Mouse (Mus musculus) neural tube, embryonic 12.5 days (tissue): ENCODE results near the gene Cep41. TPM values are rescaled to one million over a fixed set of nuclear protein-coding genes. Genes with fewer than 3 reads are reported as not detected.

Source experiments
- ATAC-seq: fragments of 200-750 bp; cut with Nextera tagmentation; 2 replicates; pipeline ENCODE4 v1.8.0; 2017; ENCODE audit warnings: low read depth, mild to moderate bottlenecking, moderate TSS enrichment, moderate library complexity; ENCODE audit not compliant: low FRiP score
- H3K27ac ChIP-seq: fragments of 300-500 bp; sonication (generic); 2 replicates; pipeline ENCODE4 v1.5.1; 2016
- H3K27me3 ChIP-seq: fragments of 300-500 bp; sonication (generic); replicated peaks from 2 replicates; pipeline ENCODE4 v1.6.1; 2016; ENCODE audit warnings: mild to moderate bottlenecking
- H3K36me3 ChIP-seq: fragments of 300-500 bp; sonication (generic); 2 replicates; pipeline ENCODE4 v1.6.1; 2016; ENCODE audit warnings: mild to moderate bottlenecking
- H3K4me1 ChIP-seq: fragments of 300-500 bp; sonication (generic); 2 replicates; pipeline ENCODE4 v1.6.1; 2016
- H3K4me2 ChIP-seq: fragments of 300-500 bp; sonication (generic); replicated peaks from 2 replicates; pipeline ENCODE4 v1.6.1; 2016; ENCODE audit warnings: mild to moderate bottlenecking
- H3K4me3 ChIP-seq: fragments of 300-500 bp; sonication (generic); 2 replicates; pipeline ENCODE4 v1.5.1; 2016
- H3K9ac ChIP-seq: fragments of 300-500 bp; sonication (generic); 2 replicates; pipeline ENCODE4 v1.6.1; 2016; ENCODE audit warnings: mild to moderate bottlenecking
- H3K9me3 ChIP-seq: fragments of 300-500 bp; sonication (generic); 2 replicates; pipeline ENCODE4 v1.6.1; 2016; ENCODE audit warnings: mild to moderate bottlenecking
- WGBS: fragments of 180-500 bp; shearing (Covaris S2); methylation state at CpG from one replicate; pipeline ENCODE4 v1.1.7; 2016; 5-methylcytosine and 5-hydroxymethylcytosine counted together
- microRNA counts: library from miRNA; unstranded; fragments of <30 nt; microRNA quantifications from one replicate; lab custom pipeline; 2017
- microRNA-seq: library from miRNA; unstranded; fragments of <30 nt; microRNA quantifications from one replicate; pipeline ENCODE4, GENCODE M21; 2017
- polyA plus RNA-seq: library from polyadenylated mRNA; unstranded; fragments of >200 nt; fragmentation: Nextera tagmentation; extraction: Ambion mirVana; gene quantifications from 2 replicates; pipeline ENCODE4 v1.2.1, GENCODE M21; 2016

The Cep41 gene
- polyA plus RNA-seq, 1 experiment from 2014 or later = 21.6 TPM

DNA sequence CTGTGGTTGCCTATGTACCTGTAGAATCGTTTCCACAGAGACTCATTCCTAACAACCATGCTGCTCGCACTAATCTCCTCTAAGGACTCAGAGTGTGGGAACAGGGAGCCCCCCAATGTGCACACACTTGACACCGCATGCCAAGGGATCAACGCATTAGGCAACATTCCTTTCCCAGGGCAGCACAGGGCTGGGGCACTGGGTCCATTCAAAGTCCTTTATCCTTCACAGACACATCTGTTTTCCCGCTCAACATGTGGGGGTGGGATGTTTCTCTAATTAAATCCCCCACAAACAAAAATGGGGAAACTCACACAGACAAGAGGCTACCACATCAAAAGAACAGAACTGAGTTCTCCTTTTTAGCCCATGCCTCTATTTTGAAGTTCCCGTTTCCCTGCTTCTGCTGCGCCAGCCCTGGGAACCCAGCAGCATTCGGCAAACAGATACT is 77.0 kb downstream of the Cep41 start:
- H3K9ac ChIP-seq = no peak overlapping the region
- no peak for ATAC-seq

DNA sequence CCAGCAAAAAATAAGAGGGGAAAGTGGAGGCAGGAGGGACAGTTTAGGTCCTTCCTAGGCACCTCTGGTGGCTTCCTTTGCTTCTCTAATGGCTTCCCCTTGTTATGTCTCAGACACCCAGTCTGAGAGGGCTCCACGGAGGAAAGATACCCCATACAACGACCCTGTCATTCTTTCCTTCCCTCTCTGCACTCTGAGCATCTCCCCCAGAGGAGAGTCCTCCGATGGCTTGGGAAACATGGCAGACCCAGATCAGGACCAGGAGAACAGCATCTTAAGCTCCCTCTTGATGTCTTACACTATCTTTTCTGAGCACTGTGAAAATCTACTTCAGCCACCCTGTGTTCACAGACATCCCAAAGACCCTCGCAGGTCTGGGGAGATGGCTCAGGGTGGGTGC is 77.8 kb downstream of the Cep41 start:
- peaks cover 40% of the 10 kb centered on the region for H3K4me1 ChIP-seq
- no peak overlapping the region for H3K9ac ChIP-seq
- no peaks in the 10 kb centered on the region for H3K9me3 ChIP-seq
- ATAC-seq = no peak
- H3K36me3 ChIP-seq = no peaks in the 10 kb centered on the region
- no peak overlapping the region for H3K4me3 ChIP-seq
- 25% methylated on average over 4 of the region's 4 CpGs for WGBS
- H3K27ac ChIP-seq = no peak overlapping the region
- no peak overlapping the region for H3K4me2 ChIP-seq
- H3K27me3 ChIP-seq = no peaks in the 10 kb centered on the region

More for the DNA sequence above, 77.0 kb downstream of the Cep41 start:
- H3K4me3 ChIP-seq = no peak overlapping the region
- peaks cover 36% of the 10 kb centered on the region for H3K4me1 ChIP-seq
- no peaks in the 10 kb centered on the region for H3K27me3 ChIP-seq
- H3K4me2 ChIP-seq = peak overlapping the region; percentile 57
- 1% methylated on average over 8 of the region's 8 CpGs for WGBS
- H3K27ac ChIP-seq = 0 out of 2 replicates have a peak overlapping the region, but pooled peaks have one; percentile 72
- H3K9me3 ChIP-seq = no peaks in the 10 kb centered on the region
- no peaks in the 10 kb centered on the region for H3K36me3 ChIP-seq

DNA sequence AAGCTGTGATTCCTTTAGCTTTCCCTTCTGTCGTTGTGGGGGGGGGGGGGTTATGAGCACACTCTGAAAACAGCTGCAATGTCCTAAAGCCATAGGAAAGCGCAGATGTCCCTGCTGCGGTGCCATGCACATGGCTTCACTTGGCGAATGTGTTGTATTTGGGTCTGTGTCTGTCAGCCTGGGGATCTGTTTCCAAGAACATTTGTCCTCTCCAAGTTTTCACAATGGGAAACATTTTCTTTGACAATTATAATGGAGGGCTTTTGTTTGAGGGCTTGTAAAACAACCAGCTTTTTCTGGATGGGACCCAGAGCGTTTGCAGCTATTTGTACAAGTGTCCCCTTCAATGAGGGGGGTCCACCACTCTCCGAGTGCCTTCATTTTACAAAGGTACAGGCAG is 79.3 kb downstream of the Cep41 start:
- H3K27ac ChIP-seq = no peak overlapping the region
- H3K4me2 ChIP-seq = no peak overlapping the region
- no peak overlapping the region for H3K9ac ChIP-seq
- peaks cover 40% of the 10 kb centered on the region for H3K4me1 ChIP-seq
- no peak for ATAC-seq
- WGBS = 54% methylated on average over 6 of the region's 6 CpGs
- H3K36me3 ChIP-seq = no peaks in the 10 kb centered on the region
- H3K4me3 ChIP-seq = no peak overlapping the region
- H3K27me3 ChIP-seq = no peaks in the 10 kb centered on the region
- H3K9me3 ChIP-seq = no peaks in the 10 kb centered on the region

DNA sequence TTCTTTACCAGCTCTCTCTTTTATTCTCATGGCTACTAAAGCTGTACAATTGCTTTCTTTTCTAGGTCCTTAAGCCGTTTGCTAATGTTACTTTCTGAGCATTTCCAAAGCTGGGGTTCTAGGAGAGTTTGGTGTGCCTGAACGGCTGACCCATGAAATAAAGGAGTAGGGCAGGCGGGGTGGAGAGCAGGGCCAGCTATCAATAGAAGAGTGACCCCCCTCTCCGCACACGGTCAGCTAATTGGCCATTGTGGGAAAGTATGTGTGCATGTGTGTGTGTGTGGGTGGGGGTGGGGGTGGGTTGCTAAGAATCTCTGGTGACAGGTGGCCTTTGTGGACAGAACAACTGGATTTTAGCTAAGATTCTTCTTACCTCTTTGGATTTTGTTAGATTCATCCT is 82.3 kb downstream of the Cep41 start:
- Histone ChIP-seq H3K4me3 (no peak overlapping the region), H3K4me2 (no peak overlapping the region), H3K27ac (no peak overlapping the region), H3K9me3 (no peaks in the 10 kb centered on the region), H3K4me1 (peaks cover 12% of the 10 kb centered on the region), H3K36me3 (no peaks in the 10 kb centered on the region), H3K27me3 (no peaks in the 10 kb centered on the region), H3K9ac (no peak overlapping the region)
- 27% methylated on average over 5 of the region's 5 CpGs for WGBS
- no peak for ATAC-seq

DNA sequence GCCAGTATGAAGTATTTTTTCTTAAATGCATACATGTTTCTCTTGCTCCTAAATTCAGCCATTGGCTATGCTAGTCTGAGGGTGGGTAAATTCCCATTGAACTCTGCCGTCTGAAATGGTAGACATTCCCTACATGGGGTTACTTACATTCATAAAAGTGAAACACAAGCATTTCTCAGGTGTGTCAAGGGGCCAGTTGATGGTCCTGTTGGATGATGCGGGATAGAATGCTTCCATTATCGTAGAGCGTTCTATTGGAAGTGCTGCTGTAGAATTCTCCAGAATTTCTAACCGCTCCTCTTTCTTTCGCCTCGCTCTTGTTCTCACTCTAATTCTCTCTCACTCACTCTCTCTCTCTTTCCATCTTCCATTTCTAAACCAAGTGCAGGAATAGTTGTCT is 82.8 kb downstream of the Cep41 start, which contains the start of gene Cpa5:
Gene Cpa5, plus strand, starts transcription at position 301 of the 400 bp plus-strand sequence.
- Histone ChIP-seq H3K4me2 (no peak within 1 kb of the TSS), H3K4me1 (peaks cover 7% of the 10 kb centered on the region), H3K27me3 (no peaks in the 10 kb centered on the region), H3K9me3 (no peaks in the 10 kb centered on the region), H3K4me3 (no peak within 1 kb of the TSS), H3K36me3 (no peaks in the 10 kb centered on the region), H3K9ac (no peak within 1 kb of the TSS), H3K27ac (no peak within 1 kb of the TSS)
- no peak for ATAC-seq
- 91% methylated on average over 7 of the region's 7 CpGs for WGBS

DNA sequence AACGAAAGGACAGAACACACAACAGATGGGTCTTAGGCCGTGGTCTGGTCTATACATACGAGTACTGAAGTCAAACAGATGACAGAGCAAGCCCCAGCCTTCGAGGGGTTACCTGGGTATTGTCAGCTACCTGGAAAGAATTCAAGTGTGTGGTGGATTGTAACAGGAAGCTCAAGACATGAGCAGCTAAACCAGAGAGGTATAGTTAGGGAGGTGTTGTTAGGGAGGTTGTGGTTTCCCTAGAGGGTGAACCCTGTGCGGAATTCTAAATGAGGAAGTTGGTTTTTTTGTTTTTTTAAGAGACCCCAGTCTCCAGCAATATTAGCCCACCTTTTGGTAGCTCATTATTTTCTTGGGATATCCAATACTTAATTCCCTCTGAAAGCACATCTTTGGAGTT is 87.9 kb downstream of the Cep41 start:
- no peak for ATAC-seq
- Histone ChIP-seq H3K4me2 (no peak overlapping the region), H3K9me3 (no peaks in the 10 kb centered on the region), H3K27me3 (no peaks in the 10 kb centered on the region), H3K27ac (no peak overlapping the region), H3K4me3 (no peak overlapping the region), H3K9ac (no peak overlapping the region), H3K36me3 (no peaks in the 10 kb centered on the region), H3K4me1 (peaks cover 5% of the 10 kb centered on the region)
- 89% methylated on average over 5 of the region's 5 CpGs for WGBS

DNA sequence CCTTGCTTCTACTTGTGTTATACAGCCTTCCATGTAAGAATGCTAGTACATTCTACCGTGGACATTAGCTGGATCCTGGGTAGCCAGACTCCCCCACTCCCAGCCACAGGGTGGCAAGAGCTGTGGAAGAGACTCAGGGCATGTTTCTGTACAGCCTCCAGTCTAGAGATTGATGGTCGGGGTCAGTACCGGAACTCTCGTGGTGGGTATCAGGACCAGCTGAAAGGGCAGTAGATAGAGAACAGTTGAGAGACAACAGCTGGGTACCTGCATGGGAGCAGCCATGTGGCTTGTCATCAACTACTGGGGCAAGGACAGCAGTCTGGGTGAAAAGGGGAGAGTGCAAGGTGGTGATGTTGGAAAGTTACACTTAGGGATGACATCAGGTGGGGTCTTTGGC is 88.4 kb downstream of the Cep41 start:
- Histone ChIP-seq H3K9ac (no peak overlapping the region), H3K36me3 (no peaks in the 10 kb centered on the region), H3K27me3 (no peaks in the 10 kb centered on the region), H3K27ac (no peak overlapping the region), H3K4me3 (no peak overlapping the region), H3K9me3 (no peaks in the 10 kb centered on the region), H3K4me2 (no peak overlapping the region), H3K4me1 (peaks cover 5% of the 10 kb centered on the region)
- 84% methylated on average over 4 of the region's 4 CpGs for WGBS
- no peak for ATAC-seq

DNA sequence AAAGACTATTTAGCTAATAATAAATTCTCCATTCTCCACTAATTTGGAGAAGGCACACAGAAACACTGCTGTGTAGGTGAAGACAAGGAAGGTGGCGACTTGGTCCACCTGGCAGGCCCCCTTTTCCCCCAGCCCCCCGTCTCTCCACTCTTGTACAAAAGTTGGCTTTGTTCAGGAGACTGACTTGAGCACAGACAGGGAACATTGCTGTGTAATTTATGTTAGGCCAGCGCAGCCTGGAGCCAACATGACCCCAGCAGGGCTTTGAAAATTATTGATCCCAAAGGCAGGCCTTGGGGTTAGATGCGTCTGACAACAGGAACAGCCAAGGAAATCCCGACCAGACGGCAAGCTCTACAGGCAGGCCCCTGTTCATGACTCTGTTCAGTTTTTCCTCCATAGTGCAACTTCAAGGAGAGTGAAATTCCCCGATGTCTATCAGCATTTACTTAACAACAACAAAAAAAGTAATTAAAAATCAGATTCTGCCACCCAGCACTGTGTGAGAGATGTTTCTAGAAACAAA is 89.1 kb downstream of the Cep41 start:
- Histone ChIP-seq H3K4me1 (peaks cover 5% of the 10 kb centered on the region), H3K9me3 (no peaks in the 10 kb centered on the region), H3K4me3 (no peak overlapping the region), H3K4me2 (no peak overlapping the region), H3K36me3 (no peaks in the 10 kb centered on the region), H3K27ac (no peak overlapping the region), H3K9ac (no peak overlapping the region), H3K27me3 (no peaks in the 10 kb centered on the region)
- ATAC-seq = no peak
- 40% methylated on average over 7 of the region's 7 CpGs for WGBS

MicroRNAs encoded within 50 kb of the gene (microRNA counts, 519-probe panel; counts per million panel counts)
- microRNA mmu-miR-335-3p (lab: Ali Mortazavi, UCI) (3,170 counts per million, percentile 71 among the panel's probes with 10 or more counts), microRNA mmu-miR-335-5p (lab: Ali Mortazavi, UCI) (7,609 counts per million, percentile 97 among the panel's probes with 10 or more counts)

Small RNA genes lying within 50 kb of the gene (microRNA-seq; reads per million reads assigned to microRNA genes)
- gene Mir335 = 32,378 reads per million, percentile 99 among the genes with 10 or more reads in this experiment

Other genes starting within 250 kb of the Cep41 start
- 35.1 and 35.9 TPM in 2 replicates for gene Tmem209, start 184.0 kb downstream of the Cep41 start, polyA plus RNA-seq
- 0.24 and 0.49 TPM in 2 replicates for gene Ssmem1, start 183.9 kb downstream of the Cep41 start, polyA plus RNA-seq
- gene Cpa2, start 152.2 kb downstream of the Cep41 start, polyA plus RNA-seq = 8.2 and 8.5 TPM in 2 replicates
- gene Cpa4, start 125.4 kb downstream of the Cep41 start, polyA plus RNA-seq = 1.2 and 1.9 TPM in 2 replicates
- gene Cpa5, start 82.7 kb downstream of the Cep41 start, polyA plus RNA-seq = not detected in 2 replicates
- 0.18 and 0.37 TPM in 2 replicates for gene Cpa1, start 54.5 kb downstream of the Cep41 start, polyA plus RNA-seq
- 777 and 779 TPM in 2 replicates for gene Mest, start 29.8 kb upstream of the Cep41 start, polyA plus RNA-seq
- 24.4 and 27.6 TPM in 2 replicates for gene Copg2, start 203.0 kb upstream of the Cep41 start, polyA plus RNA-seq
- not detected in 2 replicates for gene Tsga13, start 221.8 kb upstream of the Cep41 start, polyA plus RNA-seq